Mouse (Mus musculus) embryonic facial prominence, embryonic 11.5 days (tissue): ENCODE data around the gene Ptbp3. TPM values are rescaled to one million over a fixed set of nuclear protein-coding genes. Genes with fewer than 3 reads are reported as not detected.

Experiments
- ATAC-seq: fragments of 200-750 bp; cut with Nextera tagmentation; replicated peaks from 2 replicates; pipeline ENCODE4 v1.8.0; 2017; ENCODE audit warnings: low read depth; ENCODE audit not compliant: insufficient number of reproducible peaks, low FRiP score, low TSS enrichment
- DNase-seq: peaks from one replicate; pipeline ENCODE4 v3.0.0-alpha.2; 2015; ENCODE audit warnings: low spot score
- H3K27ac ChIP-seq: fragments of 300-500 bp; sonication (generic); replicated peaks from 2 replicates; pipeline ENCODE4 v1.5.1; 2014; ENCODE audit warnings: mild to moderate bottlenecking, low read depth, low read length, control low read depth
- H3K27me3 ChIP-seq: fragments of 300-500 bp; sonication (generic); 2 replicates; pipeline ENCODE4 v1.6.1; 2014; ENCODE audit warnings: mild to moderate bottlenecking, low read length, moderate library complexity, mixed read lengths; ENCODE audit not compliant: control insufficient read depth, insufficient read depth
- H3K36me3 ChIP-seq: fragments of 300-500 bp; sonication (generic); replicated peaks from 2 replicates; pipeline ENCODE4 v1.6.1; 2014; ENCODE audit warnings: low read depth, mild to moderate bottlenecking, low read length, moderate library complexity, mixed read lengths; ENCODE audit not compliant: control insufficient read depth, insufficient read depth
- H3K4me1 ChIP-seq: fragments of 300-500 bp; sonication (generic); 2 replicates; pipeline ENCODE4 v1.6.1; 2014; ENCODE audit warnings: low read length, mixed read lengths; ENCODE audit not compliant: control insufficient read depth, insufficient read depth
- H3K4me2 ChIP-seq: fragments of 300-500 bp; sonication (generic); 2 replicates; pipeline ENCODE4 v1.6.1; 2014; ENCODE audit warnings: low read depth, mild to moderate bottlenecking, control low read depth, low read length, moderate library complexity
- H3K4me3 ChIP-seq: fragments of 300-500 bp; sonication (generic); 2 replicates; pipeline ENCODE4 v1.5.1; 2014; ENCODE audit warnings: low read depth, low read length, control low read depth
- H3K9ac ChIP-seq: fragments of 300-500 bp; sonication (generic); replicated peaks from 2 replicates; pipeline ENCODE4 v1.6.1; 2014; ENCODE audit warnings: mild to moderate bottlenecking, control low read depth, low read length
- H3K9me3 ChIP-seq: fragments of 300-500 bp; sonication (generic); replicated peaks from 2 replicates; pipeline ENCODE4 v1.6.1; 2016; ENCODE audit warnings: mild to moderate bottlenecking, low read length, inconsistent platforms, mixed read lengths; ENCODE audit not compliant: control insufficient read depth
- WGBS: fragments of 180-500 bp; shearing (Covaris S2); extraction: QIAGEN DNeasy Blood & Tissue Kit; methylation state at CpG from one replicate; pipeline ENCODE4 v1.1.7; 2014; 5-methylcytosine and 5-hydroxymethylcytosine counted together
- polyA plus RNA-seq: library from polyadenylated mRNA; unstranded; fragments of >200 nt; fragmentation: Nextera tagmentation; extraction: Ambion mirVana; gene quantifications from 2 replicates; pipeline ENCODE4 v1.2.1, GENCODE M21; 2014

Gene Ptbp3
- polyA plus RNA-seq, 1 experiment from 2014 or later, result 47.0 TPM

GRCm38 (mm10) chr4:59450906-59451305, 98.3 kb downstream of the Ptbp3 start:
- Histone ChIP-seq H3K4me1 (no peaks in the 10 kb centered on the region), H3K36me3 (no peaks in the 10 kb centered on the region), H3K27ac (no peak overlapping the region), H3K9me3 (no peaks in the 10 kb centered on the region), H3K27me3 (no peaks in the 10 kb centered on the region), H3K9ac (no peak overlapping the region), H3K4me2 (no peak overlapping the region), H3K4me3 (no peak overlapping the region)
- 73% methylated on average over 3 of the region's 3 CpGs for WGBS
- DNase-seq (no peak), ATAC-seq (no peak)

- WGBS, result 85% methylated on average over 6 of the region's 6 CpGs
- no peak for ATAC-seq
- H3K9ac ChIP-seq, result no peak overlapping the region
- no peak overlapping the region for H3K4me3 ChIP-seq
- H3K36me3 ChIP-seq, result no peaks in the 10 kb centered on the region
- H3K4me1 ChIP-seq, result no peaks in the 10 kb centered on the region
- no peak overlapping the region for H3K27ac ChIP-seq
- no peaks in the 10 kb centered on the region for H3K27me3 ChIP-seq
- H3K9me3 ChIP-seq, result no peaks in the 10 kb centered on the region
- no peak overlapping the region for H3K4me2 ChIP-seq
- DNase-seq, result no peak
Observed at GRCm38 (mm10) chr4:59450234-59450854, 98.8 kb downstream of the Ptbp3 start.

GRCm38 (mm10) chr4:59447296-59447695, 101.9 kb downstream of the Ptbp3 start:
- no peak for DNase-seq
- WGBS, result 82% methylated on average over 1 of the region's 1 CpGs

GRCm38 (mm10) chr4:59445516-59445915, 103.6 kb downstream of the Ptbp3 start:
- Histone ChIP-seq H3K9ac (no peak overlapping the region), H3K27me3 (no peaks in the 10 kb centered on the region), H3K27ac (no peak overlapping the region), H3K9me3 (no peaks in the 10 kb centered on the region), H3K4me2 (no peak overlapping the region), H3K4me1 (no peaks in the 10 kb centered on the region), H3K4me3 (no peak overlapping the region), H3K36me3 (no peaks in the 10 kb centered on the region)
- DNase-seq, result peak; percentile 11
- no peak for ATAC-seq
- WGBS, result 67% methylated on average over 6 of the region's 6 CpGs

More at GRCm38 (mm10) chr4:59447296-59447695, 101.9 kb downstream of the Ptbp3 start:
- no peaks in the 10 kb centered on the region for H3K9me3 ChIP-seq
- no peak overlapping the region for H3K4me2 ChIP-seq
- no peak overlapping the region for H3K4me3 ChIP-seq
- no peaks in the 10 kb centered on the region for H3K4me1 ChIP-seq
- H3K27ac ChIP-seq, result no peak overlapping the region
- no peaks in the 10 kb centered on the region for H3K27me3 ChIP-seq
- no peak for ATAC-seq
- no peak overlapping the region for H3K9ac ChIP-seq
- H3K36me3 ChIP-seq, result no peaks in the 10 kb centered on the region

- no peaks in the 10 kb centered on the region for H3K4me1 ChIP-seq
- no peak overlapping the region for H3K4me2 ChIP-seq
- H3K27ac ChIP-seq, result no peak overlapping the region
- 76% methylated on average over 3 of the region's 3 CpGs for WGBS
- no peak overlapping the region for H3K9ac ChIP-seq
- H3K27me3 ChIP-seq, result no peaks in the 10 kb centered on the region
- no peak overlapping the region for H3K4me3 ChIP-seq
- H3K9me3 ChIP-seq, result no peaks in the 10 kb centered on the region
- no peak for DNase-seq
- no peak for ATAC-seq
- no peaks in the 10 kb centered on the region for H3K36me3 ChIP-seq
Observed at GRCm38 (mm10) chr4:59444994-59445393, 104.2 kb downstream of the Ptbp3 start.

GRCm38 (mm10) chr4:59444085-59444484, 105.1 kb downstream of the Ptbp3 start:
- ATAC-seq, result no peak
- DNase-seq, result no peak
- no peak overlapping the region for H3K4me2 ChIP-seq

GRCm38 (mm10) chr4:59441265-59441664, 107.9 kb downstream of the Ptbp3 start:
- 91% methylated on average over 1 of the region's 1 CpGs for WGBS
- ATAC-seq, result no peak

More at GRCm38 (mm10) chr4:59444085-59444484, 105.1 kb downstream of the Ptbp3 start:
- no peaks in the 10 kb centered on the region for H3K4me1 ChIP-seq
- H3K4me3 ChIP-seq, result no peak overlapping the region
- no peaks in the 10 kb centered on the region for H3K9me3 ChIP-seq
- no peak overlapping the region for H3K9ac ChIP-seq
- H3K36me3 ChIP-seq, result no peaks in the 10 kb centered on the region
- no peaks in the 10 kb centered on the region for H3K27me3 ChIP-seq
- WGBS, result 80% methylated on average over 4 of the region's 4 CpGs
- H3K27ac ChIP-seq, result no peak overlapping the region

GRCm38 (mm10) chr4:59439960-59440359, 109.2 kb downstream of the Ptbp3 start:
- DNase-seq, result no peak
- Histone ChIP-seq H3K4me3 (no peak overlapping the region), H3K27me3 (peaks cover 8% of the 10 kb centered on the region), H3K4me2 (no peak overlapping the region), H3K9ac (no peak overlapping the region), H3K4me1 (no peaks in the 10 kb centered on the region; the same call in 1 of the 2 replicates), H3K9me3 (no peaks in the 10 kb centered on the region), H3K36me3 (no peaks in the 10 kb centered on the region), H3K27ac (no peak overlapping the region)
- ATAC-seq, result no peak
- WGBS, result 18% methylated on average over 2 of the region's 2 CpGs

More at GRCm38 (mm10) chr4:59441265-59441664, 107.9 kb downstream of the Ptbp3 start:
- no peaks in the 10 kb centered on the region for H3K36me3 ChIP-seq
- no peak overlapping the region for H3K4me2 ChIP-seq
- H3K9me3 ChIP-seq, result no peaks in the 10 kb centered on the region
- no peak for DNase-seq
- H3K27me3 ChIP-seq, result peaks cover 8% of the 10 kb centered on the region
- H3K4me1 ChIP-seq, result no peaks in the 10 kb centered on the region; the same call in 1 of the 2 replicates
- no peak overlapping the region for H3K27ac ChIP-seq
- no peak overlapping the region for H3K9ac ChIP-seq
- no peak overlapping the region for H3K4me3 ChIP-seq
